Mouse (Mus musculus): ENCODE results near the gene Smarcc1. TPM values are rescaled to one million over a fixed set of nuclear protein-coding genes. Genes with fewer than 3 reads are reported as not detected.

Smarcc1 gene
- total and polyA plus RNA-seq, 3 experiments, result 30.4 to 97.0 (median 41.3) TPM

- no peak overlapping the region for H3K4me2 ChIP-seq (ENCODE audit: insufficient read depth, low read depth, poor library complexity, severe bottlenecking)
- H3K4me3 ChIP-seq (replicated peaks in 1 of 3; ENCODE audit: low read depth in 2 of 3, low read length in 2 of 3, poor library complexity in 1 of 3), result no peak overlapping the region
- in situ Hi-C loops (cut with MboI; ENCODE audit: low pct_ligation_motif_present, low pct_unique_long_range_greater_than_20kb, low sequenced_read_pairs), result no loop called here
- dilution Hi-C loops (cut with MboI; ENCODE audit: extremely low pct_ligation_motif_present, extremely low pct_unique_long_range_greater_than_20kb, low sequenced_read_pairs), result no loop called here
- H3K9ac ChIP-seq (ENCODE audit: insufficient read depth, low read depth), result no peak overlapping the region
- TF ChIP-seq ZMIZ1 (IDR thresholded peaks at IDR 0.05; ENCODE audit: low read depth, low read length), result no peak
- no peak for TF ChIP-seq MAZ (IDR thresholded peaks at IDR 0.05; ENCODE audit: low read depth, low read length)
- no peak for TF ChIP-seq ETS1 (conservative IDR thresholded peaks at IDR 0.05; ENCODE audit: low read depth, low read length)
- TF ChIP-seq ZNF384 (IDR thresholded peaks at IDR 0.05; ENCODE audit: low read depth, low read length), result no peak
- TF ChIP-seq SIN3A (IDR thresholded peaks at IDR 0.05; ENCODE audit: low read length), result no peak
- TF ChIP-seq MEF2A (IDR thresholded peaks at IDR 0.05; ENCODE audit: borderline replicate concordance, low read depth, low read length), result no peak
- TF ChIP-seq MXI1 (IDR thresholded peaks at IDR 0.05; ENCODE audit: low read depth, low read length), result no peak
- no peak for TF ChIP-seq MAX (IDR thresholded peaks at IDR 0.05; ENCODE audit: low read length)
- no peak for TF ChIP-seq NRF1 (IDR thresholded peaks at IDR 0.05; ENCODE audit: low read depth, low read length)
- TF ChIP-seq MYC (IDR thresholded peaks at IDR 0.05; ENCODE audit: low read depth, low read length), result no peak
- no peak for TF ChIP-seq EP300 (IDR thresholded peaks at IDR 0.05; ENCODE audit: low read length)
- TF ChIP-seq POLR2AphosphoS2 (IDR thresholded peaks at IDR 0.05; ENCODE audit: low read depth, low read length), result no peak
- H3K27me3 ChIP-seq (replicated peaks), result no peaks in the 10 kb centered on the region
- H3K36me3 ChIP-seq (replicated peaks in 1 of 2; ENCODE audit: control insufficient read depth in 1 of 2, insufficient read depth in 1 of 2, low read length in 1 of 2), result peaks cover 65 to 94% of the 10 kb centered on the region in 2 experiments
- H3K27ac ChIP-seq (ENCODE audit: insufficient read depth, low read depth), result no peak overlapping the region
- H3K79me2 ChIP-seq (replicated peaks; ENCODE audit: control insufficient read depth, extremely low read depth, insufficient read depth, poor library complexity, severe bottlenecking), result peaks cover 2% of the 10 kb centered on the region; the same call in 1 of the 2 replicates
- no peak for DNase-seq (ENCODE audit: extremely low read depth)
- peaks cover 2 to 3% of the 10 kb centered on the region in 2 experiments; a peak in 2 of 4 replicates for H3K4me1 ChIP-seq (ENCODE audit: control insufficient read depth in 1 of 2, insufficient read depth in 2 of 2)
- H3K9me3 ChIP-seq (replicated peaks; ENCODE audit: low read length), result no peaks in the 10 kb centered on the region
Observed at GRCm38 (mm10) chr9:110205526-110206404, 88.3 kb downstream of the Smarcc1 start.

GRCm38 (mm10) chr9:110206437-110206836 lies 88.9 kb downstream of the Smarcc1 start:
- no peak overlapping the region for H3K4me2 ChIP-seq (ENCODE audit: insufficient read depth, low read depth, poor library complexity, severe bottlenecking)
- H3K9ac ChIP-seq (ENCODE audit: insufficient read depth, low read depth), result no peak overlapping the region
- in situ Hi-C loops (cut with MboI; ENCODE audit: low pct_ligation_motif_present, low pct_unique_long_range_greater_than_20kb, low sequenced_read_pairs), result no loop called here
- no peak overlapping the region for H3K27ac ChIP-seq (ENCODE audit: insufficient read depth, low read depth)
- no peak overlapping the region for H3K4me3 ChIP-seq (replicated peaks in 1 of 3; ENCODE audit: low read depth in 2 of 3, low read length in 2 of 3, poor library complexity in 1 of 3)
- no peak for TF ChIP-seq POLR2A (IDR thresholded peaks at IDR 0.05; ENCODE audit: low read depth, low read length)
- no peak for TF ChIP-seq CHD1 (IDR thresholded peaks at IDR 0.05; ENCODE audit: low read depth, low read length)
- TF ChIP-seq ZNF384 (IDR thresholded peaks at IDR 0.05; ENCODE audit: low read depth, low read length), result no peak
- TF ChIP-seq BHLHE40 (IDR thresholded peaks at IDR 0.05; ENCODE audit: low read depth, low read length), result no peak
- no peak for TF ChIP-seq JUND (conservative IDR thresholded peaks at IDR 0.05; ENCODE audit: low read depth, low read length)
- H3K4me1 ChIP-seq (ENCODE audit: control insufficient read depth in 1 of 2, insufficient read depth in 2 of 2), result no peaks in the 10 kb centered on the region
- no peak for DNase-seq (ENCODE audit: extremely low read depth)
- no peaks in the 10 kb centered on the region for H3K79me2 ChIP-seq (replicated peaks; ENCODE audit: control insufficient read depth, extremely low read depth, insufficient read depth, poor library complexity, severe bottlenecking)
- H3K9me3 ChIP-seq (replicated peaks; ENCODE audit: low read length), result no peaks in the 10 kb centered on the region
- no peaks in the 10 kb centered on the region for H3K27me3 ChIP-seq (replicated peaks)
- H3K36me3 ChIP-seq (replicated peaks in 1 of 2; ENCODE audit: control insufficient read depth in 1 of 2, insufficient read depth in 1 of 2, low read length in 1 of 2), result peaks cover 65 to 93% of the 10 kb centered on the region in 2 experiments
- dilution Hi-C loops (cut with MboI; ENCODE audit: extremely low pct_ligation_motif_present, extremely low pct_unique_long_range_greater_than_20kb, low sequenced_read_pairs), result no loop called here
